Mouse (Mus musculus) B cell, adult 2 months (primary cell): ENCODE measurements at regions not wholly inside any gene's neighbourhood (a gene's known extent, or its start where the extent isn't known, plus 50 kb on each side); places are given as distances from the start of the nearest gene placed in this dataset.
A peak's percentile ranks its signal among the peaks of the same experiment; 100 is the strongest.

Source experiments
- DNase-seq, 2 experiments: peaks; one replicate each; pipeline ENCODE4 v3.0.0; 2022

DNA sequence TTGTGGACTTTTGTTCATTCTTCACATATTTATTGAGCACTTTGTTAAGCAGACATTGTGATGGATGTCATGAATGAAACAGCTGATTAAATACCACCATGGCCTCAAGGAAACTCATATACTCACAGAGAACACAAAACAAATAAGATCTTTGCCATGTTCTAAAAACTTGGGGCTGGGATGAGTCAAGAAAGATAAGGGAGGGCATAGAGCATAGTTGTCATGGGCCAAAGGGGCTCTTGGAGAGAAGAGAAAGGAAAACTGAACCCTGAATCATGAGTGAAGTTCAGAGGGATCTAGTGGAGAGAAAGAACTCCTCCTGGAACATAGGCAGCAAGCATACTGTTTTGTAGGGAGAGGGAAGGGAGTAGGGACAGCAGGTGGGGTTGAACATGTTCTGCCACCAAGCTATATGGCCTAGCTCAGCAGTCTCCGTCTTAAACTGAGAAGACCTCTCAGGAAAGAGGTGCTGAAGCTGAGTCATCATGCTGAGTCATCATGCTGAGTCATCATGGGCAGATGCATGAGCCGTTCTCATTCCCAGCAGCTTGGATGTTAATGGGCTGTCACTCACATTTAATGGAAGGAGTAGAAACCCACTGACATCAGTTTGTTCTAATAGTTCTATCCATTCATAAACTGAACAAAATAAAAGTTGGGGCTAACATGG is 69.6 kb downstream of the Cetn3 start:
- no peak for DNase-seq

GRCm38 (mm10) chr13:81856072-81856471 is 73.2 kb downstream of the Cetn3 start:
- no peak for DNase-seq

DNA sequence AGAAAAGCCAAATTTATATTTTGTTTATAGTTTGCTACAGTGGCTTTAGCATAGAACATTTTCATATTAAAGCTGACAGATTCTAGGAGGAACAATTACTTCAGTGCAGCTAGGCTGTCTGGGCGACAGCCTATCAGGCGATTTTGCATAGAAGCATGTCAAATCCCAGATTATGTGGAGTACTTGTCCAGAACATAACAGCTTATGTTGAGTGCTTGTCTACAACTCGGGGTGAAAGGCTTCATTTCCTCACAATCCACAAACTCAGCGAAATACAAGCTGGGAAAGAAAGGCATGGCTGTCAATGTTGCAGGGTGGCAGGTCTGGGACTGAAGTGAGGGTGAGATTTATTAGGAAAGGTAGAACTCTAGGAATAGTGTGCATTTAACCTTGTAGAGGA is 77.8 kb downstream of the Cetn3 start:
- DNase-seq: no peak

DNA sequence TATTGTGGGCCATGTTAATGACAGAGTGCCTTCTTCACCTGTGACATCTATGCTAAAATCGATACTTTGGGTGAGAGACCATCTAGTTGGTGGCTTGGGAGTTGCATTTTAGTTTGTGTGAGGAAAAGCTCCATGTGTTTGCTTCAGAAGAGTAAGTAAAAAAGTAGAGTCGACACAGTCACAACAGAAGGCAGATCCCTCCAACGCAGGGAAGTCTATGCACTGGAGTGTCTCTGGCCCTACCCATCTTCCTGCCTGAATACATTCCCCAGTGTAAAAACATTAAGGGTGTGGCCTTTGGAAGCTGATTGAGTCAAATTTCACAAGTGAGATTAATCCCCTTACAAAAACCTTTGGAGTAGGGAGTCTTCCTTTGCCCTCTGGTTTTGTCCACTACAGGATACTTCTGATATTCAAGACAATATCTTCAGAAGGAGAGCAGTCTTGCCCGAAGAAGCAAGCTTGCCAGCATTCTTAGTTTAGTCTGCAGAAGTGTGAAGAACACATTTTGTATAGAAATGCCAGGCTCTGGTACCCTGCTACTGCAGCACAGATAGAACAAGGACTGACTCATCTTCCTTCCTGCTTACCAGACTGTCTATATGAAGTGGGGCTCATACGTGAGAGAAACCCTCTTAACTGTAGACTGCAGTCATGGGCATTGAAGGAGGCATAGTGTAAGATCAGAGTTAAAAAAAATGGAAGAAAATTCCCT is 79.2 kb downstream of the Cetn3 start:
- no peak for DNase-seq

DNA sequence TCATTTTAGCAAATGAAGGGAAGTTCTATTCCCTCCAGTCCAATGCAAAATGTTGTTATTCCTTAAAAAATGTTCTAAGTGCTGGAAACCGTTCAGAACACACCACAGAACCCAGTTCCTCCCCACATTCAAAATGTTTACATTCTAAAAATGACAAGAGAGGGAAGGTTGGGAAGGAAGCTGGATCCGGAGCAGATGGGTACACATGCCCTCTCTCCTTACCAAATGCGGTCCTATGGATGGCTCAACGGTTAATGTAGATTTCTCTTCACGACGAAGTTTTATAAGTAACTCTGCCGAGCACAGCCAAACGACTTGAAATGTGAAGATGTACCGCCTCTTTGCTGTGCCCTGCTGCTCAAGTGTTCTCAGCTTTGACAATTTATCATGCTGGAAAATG is 88.3 kb downstream of the Cetn3 start:
- DNase-seq: no peak

DNA sequence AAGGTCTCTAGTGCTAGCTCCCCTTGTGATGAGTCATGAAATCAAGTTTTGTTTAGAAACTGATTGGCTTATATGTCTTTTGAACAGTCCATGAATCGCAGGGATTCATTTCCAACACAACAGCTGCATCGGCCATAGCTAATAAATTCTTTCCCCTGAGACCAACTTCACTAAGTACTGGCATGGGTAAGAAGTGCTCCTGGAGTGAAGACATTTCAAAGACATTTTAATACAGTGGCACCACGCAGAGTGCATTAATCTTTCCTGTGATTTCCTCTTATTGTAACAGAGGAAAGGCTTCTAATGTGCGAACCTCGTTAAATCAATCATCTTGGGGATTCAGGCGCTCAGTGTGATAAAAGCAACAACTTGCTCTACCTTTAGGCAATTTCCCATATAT is 103.0 kb downstream of the Cetn3 start:
- no peak for DNase-seq

DNA sequence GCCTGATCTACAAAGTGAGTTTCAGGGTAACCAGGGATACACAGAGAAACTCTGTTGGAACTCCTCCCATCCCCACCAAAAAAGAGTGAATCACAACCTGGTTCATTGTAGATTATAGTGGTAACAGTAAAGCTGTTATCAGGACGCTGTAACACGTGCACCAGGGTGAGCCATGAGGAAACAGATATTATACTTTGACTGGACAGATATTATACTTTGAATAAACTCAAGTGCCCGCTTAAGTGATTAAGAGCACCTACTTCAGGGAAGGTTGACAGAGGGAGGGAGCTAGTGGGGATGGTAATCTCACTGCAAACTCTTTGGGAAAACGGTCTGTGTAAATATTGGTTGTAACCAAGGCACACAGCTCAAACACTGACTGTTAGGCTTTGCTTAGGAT is 147.4 kb downstream of the Cetn3 start:
- DNase-seq: no peak

DNA sequence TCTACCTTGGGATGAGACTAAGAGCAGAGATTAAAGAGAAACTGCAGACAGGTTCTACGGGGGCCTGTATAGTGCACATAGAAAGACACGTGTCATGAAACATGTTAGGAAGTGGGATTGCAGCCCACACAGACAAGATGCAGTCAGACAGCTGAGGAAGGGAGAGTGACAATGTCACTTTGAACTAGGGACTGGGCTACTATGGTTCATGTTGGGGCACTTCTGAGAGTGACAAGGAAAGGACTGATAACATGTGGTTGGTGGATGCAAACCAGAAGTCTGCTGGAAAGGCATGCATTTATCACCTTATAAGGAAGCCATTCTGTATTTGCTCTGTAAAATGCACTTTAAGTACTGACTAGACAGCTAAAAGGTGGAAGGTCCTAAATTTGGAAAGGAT is 148.3 kb downstream of the Cetn3 start:
- no peak for DNase-seq

- no peak for DNase-seq
These were observed 154.2 kb downstream of the Cetn3 start for GRCm38 (mm10) chr13:81937061-81937460.

DNA sequence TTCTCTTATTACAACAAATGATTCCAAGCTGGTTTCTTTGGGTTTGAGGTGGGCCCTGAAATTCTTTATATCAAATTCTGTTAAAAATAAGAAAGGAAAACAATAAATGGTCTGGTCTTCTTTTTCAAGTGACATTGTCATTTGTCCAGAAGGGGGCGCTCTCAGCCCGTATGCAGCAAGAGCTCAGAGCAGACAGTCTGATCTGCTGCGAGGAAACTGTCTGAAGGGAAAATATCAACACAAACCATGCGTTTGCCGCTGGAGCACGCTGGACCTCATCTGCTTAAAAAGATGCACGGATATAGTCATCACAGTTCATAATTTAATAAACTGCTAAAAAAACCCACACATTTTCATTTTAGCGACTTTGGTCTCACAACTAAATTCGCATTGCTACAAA is 161.2 kb downstream of the Cetn3 start:
- DNase-seq: peak; percentile 87 to 88

DNA sequence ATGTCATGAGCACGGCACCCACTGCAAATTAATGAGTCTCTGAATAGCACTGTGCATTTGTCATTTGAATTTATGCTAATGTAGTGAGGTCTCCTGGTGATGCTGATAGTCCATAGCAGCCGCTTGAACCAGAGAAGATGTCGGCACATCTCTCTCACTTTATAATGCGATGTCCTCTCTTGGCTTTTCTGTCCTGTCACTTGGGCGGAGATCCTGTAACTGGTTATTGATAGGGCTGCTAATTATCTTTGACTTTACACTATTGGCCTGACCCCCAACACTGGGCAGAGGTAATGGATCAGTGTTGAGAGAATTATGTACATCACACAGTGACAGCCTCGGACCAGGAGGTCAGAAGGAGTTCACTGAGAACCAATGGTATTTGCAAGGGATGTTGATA is 161.6 kb downstream of the Cetn3 start:
- DNase-seq: no peak

- DNase-seq: no peak
These were observed 162.9 kb downstream of the Cetn3 start for GRCm38 (mm10) chr13:81945741-81946140.

- DNase-seq: no peak
These were observed 182.6 kb downstream of the Cetn3 start for GRCm38 (mm10) chr13:81965431-81965830.

DNA sequence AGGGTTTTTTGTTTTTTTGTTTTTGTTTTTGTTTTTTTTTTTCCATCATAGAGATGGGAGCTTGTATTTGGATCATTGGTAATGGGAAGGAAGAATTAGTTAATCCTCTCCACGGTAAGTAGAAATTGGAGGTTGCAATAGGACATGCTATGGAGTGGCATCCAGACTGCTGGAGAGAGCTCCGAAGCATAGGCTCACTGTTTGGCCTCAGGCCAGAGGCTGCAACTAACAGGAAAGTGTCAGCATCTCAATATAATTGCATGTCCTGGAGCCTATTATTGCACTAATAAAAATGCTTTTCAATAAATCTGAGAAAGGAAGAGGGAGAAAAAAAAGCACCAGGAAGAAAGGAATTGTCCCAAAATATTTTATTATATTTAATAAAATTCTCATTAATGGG is 193.0 kb downstream of the Cetn3 start:
- DNase-seq: no peak

- DNase-seq: no peak
These were observed 195.1 kb downstream of the Cetn3 start for GRCm38 (mm10) chr13:81978003-81978402.

- DNase-seq: no peak
These were observed 196.4 kb downstream of the Cetn3 start for GRCm38 (mm10) chr13:81979289-81979688.

DNA sequence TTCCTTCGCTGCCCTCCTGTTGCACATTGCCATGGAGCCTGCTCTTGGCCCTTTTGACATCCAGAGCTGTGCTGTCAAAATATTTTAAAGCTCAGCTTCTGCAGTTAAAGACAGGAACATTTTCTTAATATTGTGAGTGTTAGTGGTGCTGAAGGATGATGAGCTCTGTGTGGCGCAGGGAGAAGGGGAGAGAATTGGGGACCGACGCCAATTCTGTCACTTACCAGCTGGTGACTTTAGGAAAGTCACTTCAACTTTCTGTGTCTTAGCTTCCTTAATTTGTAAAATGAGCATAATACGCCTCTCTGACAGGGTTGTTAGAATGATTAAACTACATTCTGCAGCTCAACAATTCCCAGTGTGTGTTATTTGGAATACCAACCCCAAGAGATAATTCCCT is 197.2 kb downstream of the Cetn3 start:
- DNase-seq: no peak

DNA sequence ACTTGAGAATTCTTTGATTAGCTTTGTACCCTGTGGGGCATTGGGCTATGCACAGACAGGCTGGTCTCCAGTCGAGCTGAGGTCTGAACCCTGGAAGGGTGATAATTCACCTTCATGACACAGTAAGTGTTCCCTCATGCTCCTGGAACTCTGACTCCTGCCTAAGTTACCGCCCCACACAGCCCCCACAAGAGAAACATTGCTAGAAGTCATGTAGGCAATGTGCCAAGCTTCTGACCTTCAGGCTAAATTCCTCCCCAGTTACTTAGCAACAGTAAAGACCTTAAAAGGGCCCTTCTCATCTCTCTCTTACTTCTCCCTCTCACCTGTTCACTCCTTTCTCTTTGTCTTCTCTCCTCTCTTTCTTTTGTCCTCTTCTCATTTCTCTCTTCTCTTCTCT is 199.6 kb downstream of the Cetn3 start:
- DNase-seq: no peak

DNA sequence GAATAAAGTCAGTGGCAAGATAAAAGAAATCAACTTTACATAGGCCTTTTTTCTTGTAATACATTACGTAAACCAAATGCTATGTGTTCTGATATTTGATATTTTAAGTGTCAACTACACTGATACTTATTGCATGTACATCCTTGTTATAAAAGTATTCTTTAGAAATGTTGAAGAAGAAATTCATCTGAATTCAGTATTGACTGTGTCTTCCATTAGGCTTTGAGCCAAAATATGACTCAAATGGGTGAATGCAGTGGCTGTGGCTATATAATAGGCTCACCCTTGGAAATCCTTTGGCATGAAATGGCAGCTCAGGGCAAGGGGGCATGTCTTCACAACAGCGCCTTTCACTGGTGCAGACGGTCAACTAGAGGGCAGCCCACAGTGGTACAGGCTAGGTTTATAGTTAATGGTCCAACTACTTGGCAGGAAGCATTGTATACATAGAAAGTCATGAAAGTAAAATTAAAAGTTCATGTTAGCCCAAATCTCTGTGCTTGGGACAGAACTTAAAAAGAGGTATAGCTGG is 217.9 kb downstream of the Cetn3 start:
- DNase-seq: no peak

DNA sequence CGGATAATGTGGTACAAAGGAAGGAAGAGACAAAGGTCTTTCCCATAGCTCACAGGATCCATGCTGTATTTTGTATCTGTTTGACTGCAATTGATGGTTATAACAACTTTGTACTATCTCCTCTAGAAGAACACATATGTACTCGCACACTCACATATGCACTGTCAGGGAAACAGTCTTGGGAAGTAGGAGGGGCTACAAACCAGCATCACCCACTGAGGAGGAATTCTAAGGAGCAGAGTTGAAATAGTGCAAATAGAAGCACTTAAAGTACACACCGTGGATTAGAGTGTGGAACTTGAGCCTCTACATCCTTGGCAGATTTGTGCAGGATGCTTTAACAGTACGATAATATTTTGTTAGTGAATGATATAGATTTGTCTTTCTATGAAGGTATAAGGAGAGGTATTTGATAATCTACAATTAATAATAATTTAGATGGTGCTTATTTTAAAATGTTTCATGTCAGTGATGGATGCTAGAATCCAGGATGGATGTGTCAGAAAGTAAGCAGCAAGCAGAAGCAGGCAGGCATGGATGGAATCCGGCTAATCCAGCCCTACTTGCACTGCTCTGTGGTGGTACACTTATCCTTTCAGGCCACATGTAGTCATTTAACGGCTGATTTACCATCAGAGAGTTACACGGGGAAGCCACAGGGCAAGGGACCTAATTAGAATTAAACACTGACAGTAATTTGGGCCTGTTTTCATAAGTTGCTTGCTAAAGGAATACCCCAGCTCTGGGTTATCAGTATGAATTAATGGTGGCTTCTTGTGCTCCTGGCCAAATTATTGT is 223.3 kb downstream of the Cetn3 start:
- DNase-seq: no peak

DNA sequence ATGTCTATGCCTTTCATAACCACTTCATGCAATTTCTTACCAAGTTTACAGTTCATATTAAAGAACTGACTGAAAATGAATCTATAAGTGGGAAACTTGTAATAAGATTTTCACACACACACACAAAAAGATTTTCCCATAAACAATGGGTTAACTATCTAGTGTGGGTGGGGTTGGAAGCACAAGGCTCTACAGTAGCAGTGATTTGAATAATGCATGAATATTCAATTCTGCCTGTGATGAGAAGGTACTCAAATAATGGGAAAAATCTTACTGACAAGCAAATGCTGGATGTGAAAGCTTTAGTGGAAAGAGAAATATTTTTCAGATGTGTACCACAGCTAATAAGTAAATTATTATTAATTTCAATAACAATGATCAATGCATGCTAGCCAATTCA is 224.3 kb downstream of the Cetn3 start:
- no peak for DNase-seq

DNA sequence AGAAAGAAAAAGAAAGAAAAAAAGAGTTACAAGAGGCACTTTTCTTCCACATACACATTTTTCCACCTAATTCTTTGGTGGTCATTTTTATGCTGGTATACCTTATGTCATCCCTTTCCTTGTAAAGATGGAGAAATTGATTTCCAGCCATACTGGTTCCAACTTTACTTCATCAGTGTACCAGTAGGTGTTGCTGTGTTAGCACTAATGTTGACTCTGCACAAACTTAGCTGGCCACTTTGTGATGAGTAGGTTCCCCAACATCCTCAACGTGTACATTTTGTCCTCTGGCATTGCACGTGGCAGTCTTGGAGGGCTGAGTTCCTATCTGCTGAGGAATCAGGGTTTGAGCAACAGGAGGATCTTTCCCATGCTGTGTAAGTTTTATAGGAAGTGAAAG is 256.7 kb downstream of the Cetn3 start:
- no peak for DNase-seq

GRCm38 (mm10) chr13:82058131-82058731 is 275.4 kb downstream of the Cetn3 start:
- DNase-seq: no peak
